Mouse (Mus musculus) embryonic facial prominence, embryonic 13.5 days (tissue): ENCODE measurements around the gene Pik3ip1. TPM values are rescaled to one million over a fixed set of nuclear protein-coding genes. Genes with fewer than 3 reads are reported as not detected.
A peak's percentile ranks its signal among the peaks of the same experiment; 100 is the strongest.

ENCODE experiments used
- ATAC-seq: fragments of 200-750 bp; cut with Nextera tagmentation; 2 replicates; pipeline ENCODE4 v1.8.0; 2017; ENCODE audit warnings: low read depth; ENCODE audit not compliant: insufficient number of reproducible peaks, insufficient read depth, low FRiP score, low TSS enrichment
- H3K27ac ChIP-seq: fragments of 300-500 bp; sonication (generic); 2 replicates; pipeline ENCODE4 v1.5.1; 2015; ENCODE audit warnings: moderate library complexity, mild to moderate bottlenecking, inconsistent platforms
- H3K27me3 ChIP-seq: fragments of 300-500 bp; sonication (generic); 2 replicates; pipeline ENCODE4 v1.6.1; 2015; ENCODE audit warnings: mild to moderate bottlenecking, inconsistent platforms
- H3K36me3 ChIP-seq: fragments of 300-500 bp; sonication (generic); 2 replicates; pipeline ENCODE4 v1.6.1; 2015; ENCODE audit warnings: mild to moderate bottlenecking, inconsistent platforms
- H3K4me1 ChIP-seq: fragments of 300-500 bp; sonication (generic); 2 replicates; pipeline ENCODE4 v1.6.1; 2015; ENCODE audit warnings: inconsistent platforms
- H3K4me2 ChIP-seq: fragments of 300-500 bp; sonication (generic); 2 replicates; pipeline ENCODE4 v1.6.1; 2015; ENCODE audit warnings: moderate library complexity, mild to moderate bottlenecking, inconsistent platforms
- H3K4me3 ChIP-seq: fragments of 300-500 bp; sonication (generic); 2 replicates; pipeline ENCODE4 v1.5.1; 2015; ENCODE audit warnings: mild to moderate bottlenecking, inconsistent platforms
- H3K9ac ChIP-seq: fragments of 300-500 bp; sonication (generic); 2 replicates; pipeline ENCODE4 v1.6.1; 2015; ENCODE audit warnings: mild to moderate bottlenecking, inconsistent platforms
- H3K9me3 ChIP-seq: fragments of 300-500 bp; sonication (generic); 2 replicates; pipeline ENCODE4 v1.6.1; 2016; ENCODE audit warnings: inconsistent platforms
- WGBS: fragments of 180-500 bp; shearing (Covaris S2); methylation state at CpG from one replicate; pipeline ENCODE4 v1.1.7; 2015; ENCODE audit warnings: mixed read lengths; 5-methylcytosine and 5-hydroxymethylcytosine counted together
- polyA plus RNA-seq: library from polyadenylated mRNA; unstranded; fragments of >200 nt; fragmentation: Nextera tagmentation; extraction: Ambion mirVana; gene quantifications from 2 replicates; pipeline ENCODE4 v1.2.1, GENCODE M21; 2015

The Pik3ip1 gene
- polyA plus RNA-seq, 1 experiment from 2014 or later, result 14.6 TPM

DNA sequence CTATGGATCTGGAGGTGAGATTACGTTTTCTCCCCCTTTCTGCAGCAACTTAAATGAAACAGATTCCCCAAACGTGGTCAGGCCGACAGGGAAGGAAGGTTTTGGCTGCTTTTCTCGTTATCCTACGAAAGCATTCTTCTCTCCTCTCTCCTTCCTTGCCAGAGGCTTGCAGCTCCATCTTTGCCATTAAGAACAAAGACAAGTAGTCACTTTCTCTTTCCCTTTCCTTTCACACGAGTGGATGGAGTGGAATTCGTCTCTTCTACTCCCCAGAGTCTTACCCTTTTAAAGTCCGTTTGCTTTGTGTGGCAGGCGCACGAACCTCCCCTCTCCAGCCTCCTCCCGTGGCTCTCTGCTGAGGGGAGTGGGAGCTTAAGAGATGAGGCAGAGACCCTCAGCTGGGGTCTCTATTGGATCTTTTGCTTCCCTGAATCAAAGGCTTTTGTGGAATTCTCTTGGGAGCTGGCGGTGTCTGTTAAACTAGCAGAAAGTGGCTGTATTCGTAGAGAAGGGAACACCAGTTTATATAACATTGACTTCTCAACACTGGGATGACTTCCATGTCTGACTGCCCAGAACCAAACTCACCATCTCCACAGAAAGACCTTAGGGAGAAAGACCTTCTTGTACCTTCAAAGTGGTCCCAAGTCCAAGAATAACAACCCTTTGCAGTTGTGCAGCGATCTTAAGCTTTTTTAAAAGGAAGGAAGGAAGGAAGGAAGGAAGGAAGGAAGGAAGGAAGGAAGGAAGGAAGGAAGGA is 970 bp downstream of the Pik3ip1 start:
- Histone ChIP-seq H3K9ac (peak overlapping the region; percentile 72), H3K36me3 (peaks cover 5% of the 10 kb centered on the region; the same call in 1 of the 2 replicates), H3K4me3 (peak overlapping the region; percentile 52), H3K27me3 (no peaks in the 10 kb centered on the region), H3K27ac (peak overlapping the region; percentile 84), H3K9me3 (no peaks in the 10 kb centered on the region), H3K4me1 (peaks cover 40% of the 10 kb centered on the region), H3K4me2 (peak overlapping the region; percentile 99)
- 2% methylated on average over 14 of the region's 14 CpGs for WGBS
- ATAC-seq, result no peak

GRCm38 (mm10) chr11:3331756-3332642 is 1.8 kb downstream of the Pik3ip1 start:
- H3K27ac ChIP-seq, result peak overlapping the region; percentile 64; the same call in 1 of the 2 replicates
- peak overlapping the region; percentile 52 for H3K4me3 ChIP-seq
- H3K4me1 ChIP-seq, result peaks cover 46% of the 10 kb centered on the region
- H3K27me3 ChIP-seq, result no peaks in the 10 kb centered on the region
- H3K9ac ChIP-seq, result peak overlapping the region; percentile 72
- under 1% methylated on average over 75 of the region's 75 CpGs for WGBS
- no peaks in the 10 kb centered on the region for H3K9me3 ChIP-seq
- peak; percentile 93 for ATAC-seq
- peak overlapping the region; percentile 99 for H3K4me2 ChIP-seq
- H3K36me3 ChIP-seq, result peaks cover 5% of the 10 kb centered on the region; the same call in 1 of the 2 replicates

- H3K27ac ChIP-seq, result no peak overlapping the region
- ATAC-seq, result no peak
- peaks cover 55% of the 10 kb centered on the region for H3K4me1 ChIP-seq
- H3K27me3 ChIP-seq, result no peaks in the 10 kb centered on the region
- H3K4me2 ChIP-seq, result no peak overlapping the region
- 82% methylated on average over 11 of the region's 11 CpGs for WGBS
- H3K4me3 ChIP-seq, result no peak overlapping the region
- H3K36me3 ChIP-seq, result peaks cover 5% of the 10 kb centered on the region; the same call in 1 of the 2 replicates
- no peaks in the 10 kb centered on the region for H3K9me3 ChIP-seq
- no peak overlapping the region for H3K9ac ChIP-seq
Measured at GRCm38 (mm10) chr11:3333111-3333695, 3.0 kb downstream of the Pik3ip1 start.

GRCm38 (mm10) chr11:3334141-3334710 is 4.0 kb downstream of the Pik3ip1 start:
- no peaks in the 10 kb centered on the region for H3K9me3 ChIP-seq
- ATAC-seq, result no peak

DNA sequence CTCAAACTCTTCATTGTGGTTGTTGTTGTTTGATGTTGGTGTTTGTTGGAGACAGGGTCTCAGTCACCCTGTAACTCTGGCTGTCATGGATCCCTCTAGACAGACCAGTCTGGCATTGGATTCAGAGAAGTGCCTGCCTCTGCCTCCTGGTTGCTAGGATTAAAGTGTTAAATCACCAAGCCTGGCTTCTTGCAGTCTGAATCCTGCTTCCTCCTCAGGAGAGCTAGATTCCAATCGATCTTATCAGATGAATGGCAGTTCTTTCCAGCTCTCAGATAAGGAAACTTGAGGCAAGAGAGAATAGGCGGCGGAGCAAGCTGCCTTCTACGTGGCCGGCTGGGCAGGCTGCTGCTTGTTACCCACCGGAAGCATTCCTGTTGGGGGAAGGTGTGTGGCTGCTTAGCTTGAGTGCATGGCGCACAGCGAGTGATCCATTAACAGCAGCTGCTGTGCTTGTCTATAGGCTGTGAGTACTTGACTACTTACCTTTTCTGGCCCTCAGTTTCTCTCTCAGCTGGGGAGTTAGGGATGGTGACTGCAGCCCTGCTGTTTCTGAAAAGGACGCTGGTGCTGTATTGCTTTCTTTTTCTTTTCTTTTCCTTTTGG is 4.6 kb downstream of the Pik3ip1 start:
- WGBS, result 35% methylated on average over 9 of the region's 9 CpGs
- H3K4me1 ChIP-seq, result peaks cover 52% of the 10 kb centered on the region
- H3K36me3 ChIP-seq, result peaks cover 5% of the 10 kb centered on the region; the same call in 1 of the 2 replicates
- no peak overlapping the region for H3K27ac ChIP-seq
- no peak overlapping the region for H3K4me2 ChIP-seq
- ATAC-seq, result no peak
- H3K9me3 ChIP-seq, result no peaks in the 10 kb centered on the region
- H3K9ac ChIP-seq, result no peak overlapping the region
- no peaks in the 10 kb centered on the region for H3K27me3 ChIP-seq
- no peak overlapping the region for H3K4me3 ChIP-seq

More at GRCm38 (mm10) chr11:3334141-3334710, 4.0 kb downstream of the Pik3ip1 start:
- no peak overlapping the region for H3K27ac ChIP-seq
- H3K4me2 ChIP-seq, result no peak overlapping the region
- no peaks in the 10 kb centered on the region for H3K27me3 ChIP-seq
- no peak overlapping the region for H3K4me3 ChIP-seq
- peaks cover 5% of the 10 kb centered on the region; the same call in 1 of the 2 replicates for H3K36me3 ChIP-seq
- 84% methylated on average over 11 of the region's 11 CpGs for WGBS
- H3K9ac ChIP-seq, result no peak overlapping the region
- peaks cover 55% of the 10 kb centered on the region for H3K4me1 ChIP-seq

DNA sequence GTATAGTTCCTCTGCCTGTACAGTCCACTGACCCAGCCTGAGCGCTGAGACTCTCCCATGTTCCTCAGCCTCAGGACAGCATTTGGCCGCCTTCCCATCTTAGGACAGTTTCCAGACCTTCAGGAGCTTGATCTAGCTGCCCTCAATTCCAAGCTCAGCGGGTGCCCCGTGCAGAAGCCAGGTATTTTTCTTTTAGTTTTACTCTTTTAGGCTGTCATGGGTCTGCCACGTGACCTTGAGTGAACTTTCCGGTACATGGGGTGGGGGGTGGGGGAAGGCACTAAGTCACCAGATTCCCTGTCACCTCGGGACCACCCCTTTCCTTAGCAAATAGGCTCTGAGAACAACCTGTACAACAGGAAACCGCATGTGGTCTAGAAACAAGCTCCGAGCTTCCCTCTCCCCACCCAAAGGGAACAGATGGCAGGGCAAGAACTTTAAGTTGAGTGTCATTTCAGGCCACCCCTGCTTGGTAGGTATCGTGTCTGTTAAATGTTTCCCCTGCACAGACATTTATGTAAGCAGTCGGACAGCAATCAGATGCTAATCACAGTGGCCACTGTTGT is 5.5 kb downstream of the Pik3ip1 start:
- Histone ChIP-seq H3K4me1 (peaks cover 46% of the 10 kb centered on the region), H3K9ac (no peak overlapping the region), H3K36me3 (peaks cover 5% of the 10 kb centered on the region; the same call in 1 of the 2 replicates), H3K4me2 (no peak overlapping the region), H3K27ac (no peak overlapping the region), H3K27me3 (no peaks in the 10 kb centered on the region), H3K4me3 (no peak overlapping the region), H3K9me3 (no peaks in the 10 kb centered on the region)
- no peak for ATAC-seq
- 46% methylated on average over 11 of the region's 11 CpGs for WGBS

GRCm38 (mm10) chr11:3336602-3337001 is 6.4 kb downstream of the Pik3ip1 start:
- no peak for ATAC-seq
- WGBS, result 81% methylated on average over 3 of the region's 3 CpGs
- Histone ChIP-seq H3K36me3 (peaks cover 5% of the 10 kb centered on the region; the same call in 1 of the 2 replicates), H3K4me1 (peaks cover 38% of the 10 kb centered on the region), H3K27ac (no peak overlapping the region), H3K9me3 (no peaks in the 10 kb centered on the region), H3K4me2 (no peak overlapping the region), H3K27me3 (no peaks in the 10 kb centered on the region), H3K4me3 (no peak overlapping the region), H3K9ac (no peak overlapping the region)

GRCm38 (mm10) chr11:3337173-3337955 is 7.2 kb downstream of the Pik3ip1 start:
- Histone ChIP-seq H3K27ac (peak overlapping the region; percentile 55; the same call in 1 of the 2 replicates), H3K4me3 (no peak overlapping the region)
- no peak; the same call in 1 of the 2 replicates for ATAC-seq

GRCm38 (mm10) chr11:3337961-3338360 is 7.8 kb downstream of the Pik3ip1 start:
- WGBS, result 58% methylated on average over 5 of the region's 5 CpGs
- Histone ChIP-seq H3K4me3 (no peak overlapping the region), H3K4me1 (peaks cover 29% of the 10 kb centered on the region), H3K9me3 (no peaks in the 10 kb centered on the region), H3K27ac (0 out of 2 replicates have a peak overlapping the region, but pooled peaks have one; percentile 55), H3K27me3 (no peaks in the 10 kb centered on the region), H3K36me3 (peaks cover 11% of the 10 kb centered on the region; the same call in 1 of the 2 replicates), H3K9ac (no peak overlapping the region), H3K4me2 (no peak overlapping the region)
- ATAC-seq, result no peak

More at GRCm38 (mm10) chr11:3337173-3337955, 7.2 kb downstream of the Pik3ip1 start:
- H3K36me3 ChIP-seq, result peaks cover 6% of the 10 kb centered on the region; the same call in 1 of the 2 replicates
- no peaks in the 10 kb centered on the region for H3K9me3 ChIP-seq
- no peak overlapping the region for H3K4me2 ChIP-seq
- H3K4me1 ChIP-seq, result peaks cover 33% of the 10 kb centered on the region
- WGBS, result 12% methylated on average over 12 of the region's 12 CpGs
- H3K9ac ChIP-seq, result 0 out of 2 replicates have a peak overlapping the region, but pooled peaks have one; percentile 12
- H3K27me3 ChIP-seq, result no peaks in the 10 kb centered on the region

DNA sequence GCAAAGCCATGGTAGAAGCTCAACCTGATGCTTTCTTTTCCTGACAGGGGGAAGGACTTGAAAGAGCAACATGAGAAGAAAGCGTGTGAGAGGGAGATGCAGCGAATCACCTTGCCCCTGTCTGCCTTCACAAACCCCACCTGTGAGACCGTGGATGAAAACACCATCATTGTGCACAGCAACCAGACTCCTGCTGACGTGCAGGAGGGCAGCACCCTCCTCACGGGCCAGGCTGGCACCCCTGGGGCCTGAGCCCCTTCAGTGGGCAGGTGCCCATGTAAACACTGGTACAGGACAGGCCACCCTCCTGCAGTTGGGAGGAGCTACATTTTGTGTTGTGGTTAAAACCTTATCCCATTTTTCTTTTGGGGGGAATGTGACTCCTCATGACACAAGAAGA is 11.3 kb downstream of the Pik3ip1 start:
- no peak overlapping the region for H3K4me3 ChIP-seq
- no peak overlapping the region for H3K27ac ChIP-seq
- no peak for ATAC-seq
- peaks cover 14% of the 10 kb centered on the region for H3K4me1 ChIP-seq
- H3K4me2 ChIP-seq, result no peak overlapping the region
- H3K36me3 ChIP-seq, result peaks cover 39% of the 10 kb centered on the region
- H3K9me3 ChIP-seq, result no peaks in the 10 kb centered on the region
- WGBS, result 84% methylated on average over 5 of the region's 5 CpGs
- no peaks in the 10 kb centered on the region for H3K27me3 ChIP-seq
- H3K9ac ChIP-seq, result no peak overlapping the region
